Mouse (Mus musculus): ENCODE measurements at regions not wholly inside any gene's neighbourhood (a gene's known extent, or its start where the extent isn't known, plus 50 kb on each side); places are given as distances from the start of the nearest gene placed in this dataset.

- no peaks in the 10 kb centered on the region for H3K27me3 ChIP-seq (ENCODE audit: control insufficient read depth, insufficient read depth, low read length)
- no peak overlapping the region for H3K27ac ChIP-seq
- H3K9ac ChIP-seq (replicated peaks), result no peak overlapping the region
- H3K36me3 ChIP-seq (replicated peaks; ENCODE audit: control insufficient read depth, insufficient read depth, low read depth), result no peaks in the 10 kb centered on the region
- no peak for TF ChIP-seq EP300 (IDR thresholded peaks at IDR 0.05; ENCODE audit: low read depth)
- no peak for TF ChIP-seq CTCF (IDR thresholded peaks at IDR 0.05; ENCODE audit: low read depth)
- no peaks in the 10 kb centered on the region for H3K4me1 ChIP-seq (replicated peaks; ENCODE audit: control insufficient read depth in 2 of 2, insufficient read depth in 2 of 2, low read length in 1 of 2)
- no peak overlapping the region for H3K4me3 ChIP-seq (ENCODE audit: insufficient read depth in 1 of 2, low read depth in 2 of 2, low read length in 2 of 2)
- ATAC-seq (ENCODE audit: insufficient read depth) (no peak), DNase-seq (ENCODE audit: low read depth in 3 of 3, low spot score in 3 of 3) (no peak)
- H3K4me2 ChIP-seq (ENCODE audit: low read depth), result no peak overlapping the region
- WGBS (ENCODE audit: insufficient replicate concordance), result 60% methylated on average over 7 of the region's 7 CpGs
- no peaks in the 10 kb centered on the region for H3K9me3 ChIP-seq (ENCODE audit: control insufficient read depth, low read length)
These were observed 358.6 kb upstream of the Hand2 start for GRCm38 (mm10) chr8:56962186-56962585.

GRCm38 (mm10) chr8:56970311-56970710 lies 350.5 kb upstream of the Hand2 start:
- WGBS (ENCODE audit: insufficient replicate concordance), result 32% methylated on average over 3 of the region's 3 CpGs
- TF ChIP-seq EP300 (IDR thresholded peaks at IDR 0.05; ENCODE audit: low read depth) (no peak), CTCF (IDR thresholded peaks at IDR 0.05; ENCODE audit: low read depth) (no peak)
- DNase-seq (ENCODE audit: low read depth in 3 of 3, low spot score in 3 of 3), result no peak
- Histone ChIP-seq H3K9ac (replicated peaks) (no peak overlapping the region), H3K4me3 (ENCODE audit: insufficient read depth in 1 of 2, low read depth in 2 of 2, low read length in 2 of 2) (no peak overlapping the region), H3K4me2 (ENCODE audit: low read depth) (no peak overlapping the region), H3K36me3 (replicated peaks; ENCODE audit: control insufficient read depth, insufficient read depth, low read depth) (no peaks in the 10 kb centered on the region), H3K27ac (no peak overlapping the region), H3K27me3 (ENCODE audit: control insufficient read depth, insufficient read depth, low read length) (no peaks in the 10 kb centered on the region), H3K9me3 (ENCODE audit: control insufficient read depth, low read length) (no peaks in the 10 kb centered on the region), H3K4me1 (replicated peaks; ENCODE audit: control insufficient read depth in 2 of 2, insufficient read depth in 2 of 2, low read length in 1 of 2) (no peaks in the 10 kb centered on the region)
- no peak for ATAC-seq (ENCODE audit: insufficient read depth)

GRCm38 (mm10) chr8:56978994-56979393 lies 341.8 kb upstream of the Hand2 start:
- no peak overlapping the region for H3K4me3 ChIP-seq (ENCODE audit: insufficient read depth in 1 of 2, low read depth in 2 of 2, low read length in 2 of 2)
- no peaks in the 10 kb centered on the region for H3K9me3 ChIP-seq (ENCODE audit: control insufficient read depth, low read length)
- 49% methylated on average over 2 of the region's 2 CpGs for WGBS (ENCODE audit: insufficient replicate concordance)
- DNase-seq (ENCODE audit: low read depth in 3 of 3, low spot score in 3 of 3), result no peak
- H3K36me3 ChIP-seq (replicated peaks; ENCODE audit: control insufficient read depth, insufficient read depth, low read depth), result no peaks in the 10 kb centered on the region
- no peak overlapping the region for H3K4me2 ChIP-seq (ENCODE audit: low read depth)
- H3K9ac ChIP-seq (replicated peaks), result no peak overlapping the region
- ATAC-seq (ENCODE audit: insufficient read depth), result no peak
- no peak overlapping the region for H3K27ac ChIP-seq
- no peaks in the 10 kb centered on the region for H3K27me3 ChIP-seq (ENCODE audit: control insufficient read depth, insufficient read depth, low read length)
- TF ChIP-seq CTCF (IDR thresholded peaks at IDR 0.05; ENCODE audit: low read depth) (no peak), EP300 (IDR thresholded peaks at IDR 0.05; ENCODE audit: low read depth) (no peak)
- H3K4me1 ChIP-seq (replicated peaks; ENCODE audit: control insufficient read depth in 2 of 2, insufficient read depth in 2 of 2, low read length in 1 of 2), result no peaks in the 10 kb centered on the region

- no peak overlapping the region for H3K9ac ChIP-seq (replicated peaks)
- no peaks in the 10 kb centered on the region for H3K36me3 ChIP-seq (replicated peaks; ENCODE audit: control insufficient read depth, insufficient read depth, low read depth)
- H3K4me1 ChIP-seq (replicated peaks; ENCODE audit: control insufficient read depth in 2 of 2, insufficient read depth in 2 of 2, low read length in 1 of 2), result no peaks in the 10 kb centered on the region
- ATAC-seq (ENCODE audit: insufficient read depth) (no peak), DNase-seq (ENCODE audit: low read depth in 3 of 3, low spot score in 3 of 3) (no peak)
- no peaks in the 10 kb centered on the region for H3K9me3 ChIP-seq (ENCODE audit: control insufficient read depth, low read length)
- no peak overlapping the region for H3K27ac ChIP-seq
- H3K4me3 ChIP-seq (ENCODE audit: insufficient read depth in 1 of 2, low read depth in 2 of 2, low read length in 2 of 2), result no peak overlapping the region
- H3K4me2 ChIP-seq (ENCODE audit: low read depth), result no peak overlapping the region
- H3K27me3 ChIP-seq (ENCODE audit: control insufficient read depth, insufficient read depth, low read length), result no peaks in the 10 kb centered on the region
- WGBS (ENCODE audit: insufficient replicate concordance), result 77% methylated on average over 13 of the region's 13 CpGs
- TF ChIP-seq CTCF (IDR thresholded peaks at IDR 0.05; ENCODE audit: low read depth) (no peak), EP300 (IDR thresholded peaks at IDR 0.05; ENCODE audit: low read depth) (no peak)
These were observed 341.4 kb upstream of the Hand2 start for GRCm38 (mm10) chr8:56979416-56979815.

GRCm38 (mm10) chr8:57010318-57011024 lies 310.3 kb upstream of the Hand2 start:
- Histone ChIP-seq H3K9me3 (ENCODE audit: control insufficient read depth, low read length) (no peaks in the 10 kb centered on the region), H3K27me3 (ENCODE audit: control insufficient read depth, insufficient read depth, low read length) (no peaks in the 10 kb centered on the region), H3K36me3 (replicated peaks; ENCODE audit: control insufficient read depth, insufficient read depth, low read depth) (no peaks in the 10 kb centered on the region), H3K4me3 (ENCODE audit: insufficient read depth in 1 of 2, low read depth in 2 of 2, low read length in 2 of 2) (no peak overlapping the region), H3K27ac (no peak overlapping the region), H3K9ac (replicated peaks) (no peak overlapping the region), H3K4me1 (replicated peaks; ENCODE audit: control insufficient read depth in 2 of 2, insufficient read depth in 2 of 2, low read length in 1 of 2) (no peaks in the 10 kb centered on the region), H3K4me2 (ENCODE audit: low read depth) (no peak overlapping the region)
- TF ChIP-seq CTCF (IDR thresholded peaks at IDR 0.05; ENCODE audit: low read depth) (no peak), EP300 (IDR thresholded peaks at IDR 0.05; ENCODE audit: low read depth) (no peak)
- no peak for ATAC-seq (ENCODE audit: insufficient read depth)
- no peak for DNase-seq (ENCODE audit: low read depth in 3 of 3, low spot score in 3 of 3)
- 54% methylated on average over 6 of the region's 6 CpGs for WGBS (ENCODE audit: insufficient replicate concordance)
